Mouse (Mus musculus) intestine, postnatal 0 days (tissue): ENCODE data around the gene Capzb. TPM values are rescaled to one million over a fixed set of nuclear protein-coding genes. Genes with fewer than 3 reads are reported as not detected.
A peak's percentile ranks its signal among the peaks of the same experiment; 100 is the strongest.

Experiments used
- ATAC-seq: fragments of 200-750 bp; cut with Nextera tagmentation; 2 replicates; pipeline ENCODE4 v1.8.0; 2017; ENCODE audit warnings: mild to moderate bottlenecking, moderate TSS enrichment, moderate library complexity
- H3K27ac ChIP-seq: fragments of 300-500 bp; sonication (generic); 2 replicates; pipeline ENCODE4 v1.5.1; 2014; ENCODE audit warnings: mild to moderate bottlenecking, low read depth, low read length, moderate library complexity
- H3K27me3 ChIP-seq: fragments of 300-500 bp; sonication (generic); replicated peaks from 2 replicates; pipeline ENCODE4 v1.6.1; 2014; ENCODE audit warnings: low read length, mixed read lengths; ENCODE audit not compliant: control insufficient read depth, insufficient read depth
- H3K36me3 ChIP-seq: fragments of 300-500 bp; sonication (generic); 2 replicates; pipeline ENCODE4 v1.6.1; 2014; ENCODE audit warnings: mild to moderate bottlenecking, moderate library complexity; ENCODE audit not compliant: control insufficient read depth, insufficient read depth
- H3K4me1 ChIP-seq: fragments of 300-500 bp; sonication (generic); replicated peaks from 2 replicates; pipeline ENCODE4 v1.6.1; 2014; ENCODE audit warnings: antibody characterized with exemption, low read length, mixed read lengths; ENCODE audit not compliant: control insufficient read depth, insufficient read depth
- H3K4me2 ChIP-seq: fragments of 300-500 bp; sonication (generic); replicated peaks from 2 replicates; pipeline ENCODE4 v1.6.1; 2014; ENCODE audit warnings: low read depth, mild to moderate bottlenecking, moderate library complexity
- H3K4me3 ChIP-seq: fragments of 300-500 bp; sonication (generic); 2 replicates; pipeline ENCODE4 v1.5.1; 2014; ENCODE audit warnings: low read depth, low read length
- H3K9ac ChIP-seq: fragments of 300-500 bp; sonication (generic); 2 replicates; pipeline ENCODE4 v1.6.1; 2014; ENCODE audit warnings: mild to moderate bottlenecking, low read depth, low read length
- H3K9me3 ChIP-seq: fragments of 300-500 bp; sonication (generic); 2 replicates; pipeline ENCODE4 v1.6.1; 2016; ENCODE audit warnings: mixed run types; ENCODE audit not compliant: control insufficient read depth
- CTCF ChIP-seq: sonication (generic); IDR thresholded peaks from 2 replicates; pipeline ENCODE4 v1.5.1; 2016; ENCODE audit warnings: low read depth, mild to moderate bottlenecking, control low read depth, antibody characterized with exemption, moderate library complexity
- WGBS: fragments of 180-500 bp; shearing (Covaris S2); extraction: QIAGEN DNeasy Blood & Tissue Kit; methylation state at CpG from one replicate; pipeline ENCODE4 v1.1.7; 2014; 5-methylcytosine and 5-hydroxymethylcytosine counted together
- polyA plus RNA-seq: library from polyadenylated mRNA; unstranded; fragments of >200 nt; fragmentation: Nextera tagmentation; extraction: Ambion mirVana; gene quantifications from 2 replicates; pipeline ENCODE4 v1.2.1, GENCODE M21; 2015

Capzb gene
- polyA plus RNA-seq, 1 experiment from 2014 or later, result 299 TPM

DNA sequence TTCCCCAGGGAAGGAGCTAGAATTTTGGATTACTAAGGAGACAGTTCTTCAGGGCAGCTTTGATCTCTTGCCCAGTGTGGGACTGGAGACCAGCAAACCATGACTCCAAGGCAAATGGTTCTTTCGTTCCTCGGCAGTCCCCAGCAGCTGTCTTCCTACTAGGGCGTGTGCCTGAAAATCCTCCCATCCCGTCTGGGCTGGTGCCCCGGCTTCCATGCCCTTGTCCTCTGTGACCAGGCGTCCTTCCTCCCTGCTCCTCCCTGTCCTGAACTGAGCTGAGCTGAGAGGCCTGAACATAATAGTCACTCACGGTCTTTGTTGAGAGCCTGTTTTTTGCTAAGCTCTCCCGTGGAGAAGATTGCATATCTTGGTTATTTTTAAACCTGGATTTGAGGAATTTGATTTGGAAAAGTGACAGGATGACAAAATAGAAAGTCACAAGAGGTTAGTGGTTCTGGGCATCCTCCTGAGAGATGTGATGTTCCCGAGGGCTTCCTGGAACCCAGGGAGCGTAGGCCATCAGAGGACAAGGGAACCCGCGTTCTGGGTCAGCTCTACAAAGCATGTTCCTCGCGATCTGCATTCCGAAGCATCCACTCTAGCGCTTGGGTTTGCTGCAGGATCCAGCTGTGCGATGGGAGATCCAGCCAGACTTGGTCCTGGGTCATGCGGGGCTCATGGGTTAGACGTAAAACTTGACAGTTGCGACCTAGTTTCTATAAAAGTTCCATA is 38.0 kb upstream of the Capzb start:
- H3K4me3 ChIP-seq, result no peak overlapping the region
- H3K4me2 ChIP-seq, result no peak overlapping the region
- H3K36me3 ChIP-seq, result no peaks in the 10 kb centered on the region
- H3K9me3 ChIP-seq, result no peaks in the 10 kb centered on the region
- no peak overlapping the region for H3K27ac ChIP-seq
- H3K4me1 ChIP-seq, result no peaks in the 10 kb centered on the region
- 67% methylated on average over 20 of the region's 20 CpGs for WGBS
- H3K9ac ChIP-seq, result no peak overlapping the region
- ATAC-seq, result no peak
- no peak for TF ChIP-seq CTCF
- no peaks in the 10 kb centered on the region for H3K27me3 ChIP-seq

DNA sequence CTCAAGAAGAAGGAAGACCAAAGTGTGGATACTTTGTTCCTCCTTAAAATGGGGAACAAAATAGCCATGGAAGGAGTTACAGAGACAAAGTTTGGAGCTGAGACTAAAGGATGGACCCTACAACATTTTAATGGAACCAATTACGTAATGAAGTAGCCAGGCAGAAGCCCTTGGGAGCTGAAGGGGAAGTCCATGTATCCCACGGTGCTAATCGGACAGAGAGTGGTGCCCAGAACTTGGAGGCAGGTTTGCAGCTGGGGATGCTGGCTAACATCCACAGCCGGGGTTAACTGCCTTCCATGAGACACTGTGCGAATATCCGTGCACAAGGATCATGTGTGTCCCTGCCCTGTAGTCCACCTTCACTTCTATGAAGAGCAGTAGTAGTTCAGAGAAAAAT is 36.2 kb upstream of the Capzb start:
- H3K4me1 ChIP-seq, result no peaks in the 10 kb centered on the region
- H3K9ac ChIP-seq, result no peak overlapping the region
- no peak for ATAC-seq
- H3K27me3 ChIP-seq, result no peaks in the 10 kb centered on the region
- no peak overlapping the region for H3K4me3 ChIP-seq
- no peak overlapping the region for H3K27ac ChIP-seq
- H3K4me2 ChIP-seq, result no peak overlapping the region
- no peak for TF ChIP-seq CTCF
- H3K9me3 ChIP-seq, result no peaks in the 10 kb centered on the region
- no peaks in the 10 kb centered on the region for H3K36me3 ChIP-seq
- WGBS, result 80% methylated on average over 6 of the region's 6 CpGs

DNA sequence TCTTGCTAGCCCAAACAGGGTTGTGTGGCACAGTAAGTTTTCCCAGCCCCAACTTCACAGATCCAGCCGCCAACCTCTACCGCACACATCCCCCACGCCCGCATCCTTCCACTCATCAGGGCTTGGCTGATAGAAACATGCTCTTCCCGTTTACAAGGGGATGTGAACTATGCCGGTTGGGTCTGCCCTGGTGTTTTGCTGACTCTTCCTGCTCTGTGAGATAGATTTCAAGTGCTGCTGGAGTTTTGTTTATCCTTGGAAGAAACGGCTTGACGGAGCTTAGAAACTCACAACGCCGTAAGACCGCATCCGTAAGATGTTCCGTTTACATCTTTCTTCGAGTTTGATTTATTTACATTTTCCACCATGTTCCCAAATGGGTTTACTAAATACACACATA is 34.3 kb upstream of the Capzb start:
- H3K27me3 ChIP-seq, result no peaks in the 10 kb centered on the region
- no peak for ATAC-seq
- H3K4me1 ChIP-seq, result no peaks in the 10 kb centered on the region
- no peak overlapping the region for H3K27ac ChIP-seq
- no peaks in the 10 kb centered on the region for H3K9me3 ChIP-seq
- H3K9ac ChIP-seq, result no peak overlapping the region
- no peak overlapping the region for H3K4me3 ChIP-seq
- TF ChIP-seq CTCF, result no peak
- H3K36me3 ChIP-seq, result no peaks in the 10 kb centered on the region
- 49% methylated on average over 14 of the region's 14 CpGs for WGBS
- H3K4me2 ChIP-seq, result peak overlapping the region; percentile 17; the same call in 1 of the 2 replicates

DNA sequence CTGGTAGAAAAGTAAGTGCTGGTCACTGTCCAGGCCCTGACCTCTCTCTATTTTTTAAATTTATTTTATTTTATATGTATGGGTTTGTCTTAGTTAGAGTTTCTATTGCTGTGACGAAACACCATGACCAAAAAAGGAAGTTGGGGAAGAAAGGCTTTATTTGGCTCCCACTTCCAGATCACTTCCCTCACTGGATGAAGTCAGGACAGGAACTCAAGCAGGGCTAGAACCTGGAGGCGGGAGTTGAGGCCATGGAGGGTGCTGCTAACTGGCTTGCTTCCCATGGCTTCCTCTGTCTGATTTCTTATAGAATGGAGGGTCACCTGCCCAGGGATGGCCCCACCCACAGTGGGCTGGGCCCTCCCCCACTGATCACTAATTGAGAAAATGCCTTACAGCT is 31.6 kb upstream of the Capzb start:
- Histone ChIP-seq H3K4me2 (no peak overlapping the region), H3K27me3 (no peaks in the 10 kb centered on the region), H3K9me3 (no peaks in the 10 kb centered on the region), H3K4me1 (no peaks in the 10 kb centered on the region), H3K36me3 (no peaks in the 10 kb centered on the region), H3K4me3 (no peak overlapping the region), H3K27ac (no peak overlapping the region), H3K9ac (no peak overlapping the region)
- ATAC-seq, result no peak
- WGBS, result 68% methylated on average over 2 of the region's 2 CpGs
- TF ChIP-seq CTCF, result no peak

DNA sequence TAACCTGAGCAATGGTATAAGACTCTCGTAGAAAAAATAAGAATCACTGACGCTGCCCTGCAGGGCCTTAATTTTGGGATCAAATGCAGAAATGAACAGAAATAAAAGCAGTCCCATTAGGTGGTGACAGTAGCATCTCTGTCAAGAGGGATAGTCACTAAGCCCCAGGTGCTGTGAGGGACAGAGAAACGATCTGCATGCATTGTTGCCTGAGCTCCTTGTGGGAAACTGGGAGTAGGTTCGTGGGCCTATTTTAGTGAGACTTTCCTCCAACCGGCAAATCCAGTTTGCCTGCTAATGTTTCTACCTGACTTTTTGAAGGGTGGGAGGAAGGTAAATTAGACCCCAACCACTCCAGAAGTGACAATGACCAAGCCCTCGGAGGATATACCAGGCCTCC is 28.6 kb upstream of the Capzb start:
- no peak overlapping the region for H3K4me2 ChIP-seq
- no peaks in the 10 kb centered on the region for H3K9me3 ChIP-seq
- H3K27me3 ChIP-seq, result no peaks in the 10 kb centered on the region
- H3K36me3 ChIP-seq, result no peaks in the 10 kb centered on the region
- no peak overlapping the region for H3K9ac ChIP-seq
- 89% methylated on average over 6 of the region's 6 CpGs for WGBS
- no peak for TF ChIP-seq CTCF
- H3K4me1 ChIP-seq, result no peaks in the 10 kb centered on the region
- ATAC-seq, result no peak
- H3K4me3 ChIP-seq, result no peak overlapping the region
- H3K27ac ChIP-seq, result no peak overlapping the region

DNA sequence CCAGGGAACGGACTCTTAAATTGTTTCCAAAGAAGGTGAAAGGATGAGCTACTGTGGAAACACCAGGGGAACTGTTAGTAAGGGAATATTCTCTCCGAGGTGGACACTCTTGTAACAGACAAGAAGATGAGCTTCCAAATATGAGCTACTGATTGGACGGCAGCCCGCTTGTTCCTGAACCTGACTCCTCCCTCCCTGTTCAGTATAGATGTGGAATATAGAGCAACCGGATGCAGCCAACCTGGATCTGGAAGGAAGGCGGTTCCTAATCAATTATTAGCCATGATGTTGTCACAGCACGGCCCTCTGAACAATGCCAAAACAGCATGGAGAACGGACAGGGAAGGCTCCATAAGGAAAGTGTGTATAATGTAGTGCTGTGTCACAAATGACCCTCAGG is 27.4 kb upstream of the Capzb start:
- no peak overlapping the region for H3K4me3 ChIP-seq
- H3K4me1 ChIP-seq, result no peaks in the 10 kb centered on the region
- H3K9me3 ChIP-seq, result no peaks in the 10 kb centered on the region
- H3K36me3 ChIP-seq, result no peaks in the 10 kb centered on the region
- ATAC-seq, result no peak
- no peak for TF ChIP-seq CTCF
- no peak overlapping the region for H3K27ac ChIP-seq
- WGBS, result 68% methylated on average over 8 of the region's 8 CpGs
- H3K27me3 ChIP-seq, result no peaks in the 10 kb centered on the region
- no peak overlapping the region for H3K9ac ChIP-seq
- no peak overlapping the region for H3K4me2 ChIP-seq
